Mouse (Mus musculus) fibroblast of lung, adult 2 months (primary cell): ENCODE results near the gene Rufy2.
A peak's percentile ranks its signal among the peaks of the same experiment; 100 is the strongest.

ENCODE experiments used
- DNase-seq: peaks from one replicate; pipeline ENCODE4 v3.0.0-alpha.2; 2011; ENCODE audit warnings: low read depth

Rufy2 gene

DNA sequence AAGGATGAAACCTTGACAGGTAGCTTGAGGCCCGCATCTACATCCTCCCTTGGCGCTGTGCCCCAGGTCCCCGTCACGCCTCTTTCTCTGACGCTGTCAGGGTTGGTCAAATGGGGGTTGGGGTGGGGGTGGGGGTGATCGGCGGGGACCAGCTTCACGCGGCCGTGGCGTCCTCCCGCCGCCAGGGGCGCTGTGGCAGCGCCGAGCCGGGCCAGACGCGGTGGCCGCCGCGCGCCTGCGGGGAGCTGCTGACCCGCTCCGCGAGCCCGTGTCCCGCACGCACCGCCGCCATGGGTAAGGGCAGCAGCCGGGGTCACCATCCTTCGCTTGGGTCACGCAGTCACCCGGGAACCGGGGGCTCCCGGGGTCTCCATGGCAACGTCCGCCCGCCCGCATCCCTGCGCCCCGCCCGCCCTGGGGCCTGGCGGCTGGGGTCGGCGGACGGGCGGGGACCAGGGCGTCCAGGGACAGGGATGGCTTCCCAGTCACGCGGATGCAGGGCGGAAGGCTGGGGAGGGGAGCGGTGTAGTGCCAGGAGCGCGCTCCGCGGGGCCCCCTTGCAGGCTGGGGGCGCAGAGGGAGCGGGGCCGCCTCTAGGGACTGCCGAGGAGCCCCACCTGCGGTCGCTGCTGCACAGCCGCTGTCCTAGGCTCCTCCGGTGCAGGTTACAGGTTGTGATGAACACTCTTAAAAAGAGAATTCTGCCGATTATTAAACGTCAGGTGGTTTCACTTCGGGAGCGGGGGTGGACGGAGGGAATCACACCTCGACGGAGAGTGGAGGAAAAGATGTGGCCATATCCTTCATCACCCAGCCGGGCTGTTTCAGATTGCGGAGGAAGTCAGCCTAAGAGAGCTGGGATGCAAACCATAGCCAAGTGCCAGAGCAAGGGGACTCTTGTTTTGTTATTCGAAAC, at the start of gene Rufy2:
Gene Rufy2 (plus strand): TSS at position 185 of the 916 bp plus-strand sequence.
- DNase-seq: peak; percentile 19

DNA sequence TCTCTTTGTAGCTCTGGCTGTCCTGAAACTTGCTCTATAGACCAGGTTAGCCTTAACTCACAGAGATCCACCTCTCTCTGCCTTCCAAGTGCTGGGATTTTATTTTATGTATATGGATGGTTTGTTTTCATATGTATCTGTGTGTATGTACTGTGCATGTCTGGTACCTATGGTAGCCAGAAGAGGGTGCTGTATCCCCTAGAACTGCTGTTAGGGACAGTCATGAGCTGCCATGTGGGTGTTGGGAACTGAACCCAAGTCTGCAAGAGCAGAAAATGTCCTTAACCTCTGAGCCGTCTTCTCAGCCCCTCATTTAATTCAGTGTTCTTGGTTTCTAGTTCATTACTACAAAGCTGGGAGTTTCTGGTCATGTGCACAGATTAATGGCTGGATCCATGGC, 47.6 kb upstream of the Rufy2 start:
- DNase-seq: no peak

DNA sequence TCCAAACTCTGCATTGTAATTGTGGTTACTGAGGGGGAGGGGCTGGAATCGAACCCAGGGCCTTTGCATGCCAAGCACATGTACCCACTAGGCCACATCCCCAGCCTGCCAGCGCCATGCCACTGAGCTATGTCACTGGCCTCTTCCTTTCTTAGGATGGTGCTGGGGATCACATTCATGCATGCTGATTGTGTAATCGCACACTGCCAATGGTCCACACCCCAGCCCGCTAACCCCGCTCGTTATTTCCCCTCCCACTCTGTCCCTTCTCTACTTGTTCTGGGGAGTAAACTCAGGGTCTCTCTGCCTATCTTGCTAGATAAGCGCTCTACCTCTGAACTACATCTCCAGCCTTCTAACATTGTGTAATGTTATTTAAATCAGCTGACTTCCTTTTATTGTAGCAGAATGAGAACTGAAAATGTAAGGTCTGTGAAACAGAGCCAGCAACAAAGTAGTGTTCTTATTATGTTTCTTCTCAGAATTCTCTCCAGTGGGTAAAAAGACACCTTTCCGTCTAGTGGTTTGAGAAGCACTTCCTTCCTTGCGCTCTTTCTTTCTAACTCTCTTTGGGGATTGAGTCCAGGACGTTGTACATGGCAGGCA, 34.9 kb upstream of the Rufy2 start:
- no peak for DNase-seq

DNA sequence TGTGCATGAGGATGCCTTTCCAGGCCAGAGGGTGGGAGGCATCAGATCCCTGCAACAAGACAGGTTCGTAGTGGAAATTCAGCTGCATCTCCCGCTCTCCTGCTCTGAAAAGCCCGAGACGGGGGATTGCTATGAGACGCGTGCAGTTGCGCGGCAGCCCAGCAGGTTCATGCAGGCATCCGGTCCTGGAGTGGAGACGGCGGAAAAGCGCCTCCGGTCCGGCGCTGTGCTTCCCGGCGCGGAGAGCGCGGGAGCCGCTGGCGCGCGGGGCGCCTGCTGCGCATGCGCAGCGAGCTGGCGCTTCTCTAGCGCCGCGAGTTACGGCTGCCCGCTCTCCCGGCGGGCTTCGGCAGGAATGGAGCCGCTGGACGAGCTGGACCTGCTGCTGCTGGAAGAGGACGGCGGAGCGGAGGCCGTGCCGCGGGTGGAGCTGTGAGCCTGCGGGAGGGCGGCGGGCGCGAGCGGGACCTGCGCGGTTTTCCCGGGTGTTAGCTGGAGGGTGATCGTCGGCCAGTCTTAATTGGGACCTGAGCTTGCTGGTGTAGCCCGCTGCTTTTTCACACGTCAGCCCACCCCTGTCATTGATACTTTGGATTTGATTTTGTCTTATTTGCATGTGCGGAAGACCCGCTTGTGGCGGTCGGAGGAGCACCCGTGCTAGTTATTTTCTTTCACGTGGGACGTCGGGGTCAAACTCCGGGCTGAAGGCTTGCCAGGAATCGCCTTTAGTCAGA, 33.1 kb upstream of the Rufy2 start, which contains the start of gene Dna2:
Gene Dna2 (plus strand): TSS at position 289 of the 734 bp plus-strand sequence.
- peak; percentile 34 for DNase-seq

DNA sequence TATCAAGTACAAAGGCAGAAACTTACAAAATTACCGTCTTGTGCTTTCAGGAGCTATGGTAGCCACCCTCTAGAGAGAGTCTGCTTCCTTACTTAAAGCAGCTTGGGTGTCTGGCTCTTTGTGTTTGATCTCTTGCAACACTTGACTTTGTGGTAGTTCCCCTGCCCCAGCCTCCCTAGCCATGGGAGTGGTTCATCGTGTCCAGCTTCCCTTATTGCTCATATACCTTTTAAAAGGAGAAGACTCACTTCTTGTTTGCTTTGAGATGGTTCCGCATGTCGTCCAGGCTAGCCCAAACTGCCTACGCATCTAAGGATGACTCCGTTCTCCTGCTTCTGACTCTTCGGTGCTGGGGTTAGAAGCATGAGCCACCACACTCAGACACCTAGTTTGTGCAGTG, 31.5 kb upstream of the Rufy2 start:
- DNase-seq: no peak

DNA sequence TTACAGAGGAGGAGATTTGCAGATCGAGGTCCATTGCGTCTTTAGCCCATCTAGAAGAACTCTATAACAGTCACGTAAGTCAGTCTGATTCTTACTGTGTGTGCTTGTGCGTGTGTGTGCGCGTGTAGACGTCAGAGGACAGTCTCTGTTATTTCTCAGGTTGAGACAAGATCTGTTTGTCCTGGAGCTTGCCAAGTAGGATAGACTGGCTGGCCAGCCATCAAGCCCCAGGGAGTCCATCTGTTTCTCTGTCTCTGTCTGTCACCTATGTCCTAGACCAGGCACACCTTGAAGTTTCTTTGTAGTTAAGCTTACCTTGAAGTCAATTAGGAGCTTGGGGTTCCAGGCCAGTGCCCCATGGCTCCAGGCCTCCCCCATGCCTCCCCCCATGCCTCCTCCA, 16.1 kb upstream of the Rufy2 start:
- no peak for DNase-seq

DNA sequence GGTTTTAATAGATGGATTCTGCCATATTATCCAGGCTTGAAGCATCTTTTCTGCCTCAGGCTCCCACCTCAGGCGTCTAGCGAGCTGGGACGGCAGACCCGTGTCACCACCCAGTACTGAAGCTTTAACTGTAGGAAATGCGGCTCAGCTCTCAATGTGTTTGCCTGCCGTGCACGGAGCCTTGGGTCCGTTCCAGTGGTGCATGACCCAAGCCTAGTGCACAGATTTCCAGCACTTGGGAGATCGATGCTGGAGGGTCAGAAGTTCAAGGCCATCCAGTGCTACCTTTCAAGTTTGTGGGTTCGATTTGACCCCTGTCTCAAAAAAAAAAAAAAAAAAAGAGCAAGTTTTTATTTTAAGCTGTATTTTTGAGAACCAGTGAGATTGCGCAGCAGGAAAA, 14.2 kb upstream of the Rufy2 start:
- DNase-seq: no peak

DNA sequence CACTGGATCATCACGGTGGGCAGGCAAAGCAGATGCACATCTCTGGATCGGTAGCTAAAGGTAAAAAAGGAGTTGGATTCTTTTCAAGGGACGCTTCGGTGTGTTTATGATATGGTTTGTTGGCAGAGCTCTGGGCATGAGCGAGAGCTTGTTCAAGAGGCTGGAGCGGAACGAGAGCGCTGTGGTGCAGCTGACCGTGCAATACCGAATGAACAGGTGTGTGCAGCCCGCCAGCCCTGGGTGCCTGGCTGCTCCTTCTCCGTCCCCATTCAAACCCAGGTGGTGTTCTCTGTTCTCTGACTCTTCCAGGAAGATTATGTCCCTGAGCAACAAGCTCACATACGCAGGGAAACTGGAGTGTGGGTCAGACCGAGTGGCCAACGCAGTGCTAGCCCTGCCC, 13.7 kb upstream of the Rufy2 start:
- no peak for DNase-seq

DNA sequence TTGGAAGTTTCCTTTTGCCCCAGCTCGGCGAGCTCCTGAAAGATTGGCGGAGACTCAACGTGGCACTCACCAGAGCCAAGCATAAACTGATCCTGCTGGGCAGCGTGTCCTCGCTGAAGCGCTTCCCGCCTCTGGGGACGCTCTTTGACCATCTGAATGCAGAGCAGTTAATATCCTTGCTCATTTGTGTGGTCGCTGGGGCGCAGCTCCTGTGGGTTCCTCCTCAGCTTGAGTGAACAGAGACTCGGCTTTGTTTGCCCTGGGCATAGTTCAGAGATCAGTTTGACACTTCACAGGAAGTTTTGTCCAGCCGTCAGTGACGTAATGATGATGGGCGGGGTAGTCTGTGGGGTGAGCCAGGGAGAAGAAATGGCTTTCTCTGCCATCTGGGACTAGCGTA, 8.2 kb upstream of the Rufy2 start:
- peak; percentile 5 for DNase-seq

DNA sequence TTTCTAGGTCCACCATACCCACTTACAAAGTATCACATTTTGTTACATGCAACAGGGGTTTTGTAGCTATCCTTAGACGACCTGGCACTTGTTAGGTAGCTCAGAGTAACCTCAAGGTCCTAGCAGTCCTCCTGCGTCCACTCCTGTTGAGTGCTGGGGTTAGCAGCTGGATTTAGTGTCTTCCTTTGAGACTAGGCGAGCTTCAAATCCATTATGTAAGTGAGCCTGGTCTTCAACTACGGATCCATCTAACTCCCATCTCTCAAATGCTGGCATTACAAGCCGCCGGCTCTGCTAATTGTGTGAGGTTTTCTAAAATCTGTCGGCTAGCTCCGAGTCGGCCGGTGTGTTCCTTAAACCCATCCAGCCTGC, 370 bp upstream of the Rufy2 start:
- no peak for DNase-seq

DNA sequence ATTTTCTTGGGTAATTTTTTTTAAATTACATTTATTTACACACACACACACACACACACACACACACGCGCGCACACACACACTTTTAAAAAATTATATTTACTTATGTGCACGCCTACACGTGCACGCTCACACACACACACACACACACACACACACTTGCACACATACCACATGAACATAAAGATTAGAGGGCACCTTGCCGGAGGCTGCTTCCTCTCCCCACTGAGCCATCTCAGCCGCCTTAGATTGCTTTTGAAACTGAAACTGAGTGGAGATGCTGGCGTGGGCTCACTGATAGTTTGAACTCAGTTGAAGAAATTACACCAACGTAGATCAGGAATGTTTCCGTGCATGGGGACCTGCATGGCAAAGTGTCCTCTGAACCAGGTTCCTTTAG, 4.0 kb downstream of the Rufy2 start:
- no peak for DNase-seq

DNA sequence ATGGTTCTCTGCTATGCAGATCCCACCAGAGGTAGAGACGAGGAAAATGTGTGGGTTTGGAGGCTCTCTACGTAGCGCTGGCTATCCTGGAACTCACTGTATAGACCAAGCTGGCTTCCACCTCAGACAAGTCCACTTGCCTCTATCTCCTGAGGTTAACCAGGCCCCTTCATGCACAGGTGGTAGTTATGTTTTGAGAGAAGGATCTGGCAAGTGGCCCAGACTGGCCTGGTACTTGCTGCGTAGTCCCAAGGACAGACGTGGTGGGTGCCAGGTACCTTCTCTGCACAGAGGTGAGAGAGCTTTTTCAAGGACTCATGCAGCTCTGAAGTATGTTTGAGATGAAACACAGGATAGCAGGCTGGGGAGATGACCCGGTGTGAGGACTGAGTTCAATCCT, 4.5 kb downstream of the Rufy2 start:
- DNase-seq: no peak

DNA sequence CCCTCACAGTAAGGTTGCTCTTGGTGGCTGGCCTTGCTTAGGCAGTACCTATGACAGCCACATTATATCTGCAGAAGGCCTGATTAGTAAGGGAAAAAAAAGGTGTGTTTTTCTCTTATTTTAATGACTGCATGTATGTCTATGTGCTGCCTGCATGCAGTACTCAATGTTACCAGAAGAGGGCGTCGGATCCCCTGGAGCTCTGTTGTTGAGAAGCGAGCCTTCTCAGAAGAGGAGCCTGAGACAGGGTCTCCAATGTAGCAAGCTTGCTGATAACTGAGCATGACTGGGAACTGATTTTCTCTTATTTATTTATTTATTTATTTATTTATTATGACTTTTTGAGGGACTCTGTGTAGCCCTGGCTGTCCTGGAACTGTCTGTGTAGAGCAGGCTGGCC, 7.3 kb downstream of the Rufy2 start:
- DNase-seq: no peak

DNA sequence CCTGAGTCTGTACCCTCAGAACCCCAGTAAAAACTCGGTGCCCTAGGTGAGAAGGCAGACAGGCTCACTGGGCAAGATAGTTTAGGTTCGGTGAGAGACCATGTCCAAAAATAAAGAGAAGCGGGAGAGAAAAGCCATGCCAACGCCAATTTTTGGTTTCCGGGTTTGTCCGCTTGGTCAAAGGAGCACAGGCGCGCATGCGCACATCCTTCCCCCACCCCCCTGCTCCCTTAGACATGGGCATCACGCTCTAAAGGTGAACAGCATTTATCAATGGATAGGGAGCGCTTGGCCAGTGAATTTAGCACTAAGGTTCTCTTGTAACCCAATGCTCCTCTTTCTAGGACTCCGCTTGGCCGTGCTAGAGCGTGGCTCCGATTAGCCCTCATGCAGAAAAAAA, 10.6 kb downstream of the Rufy2 start:
- DNase-seq: no peak

DNA sequence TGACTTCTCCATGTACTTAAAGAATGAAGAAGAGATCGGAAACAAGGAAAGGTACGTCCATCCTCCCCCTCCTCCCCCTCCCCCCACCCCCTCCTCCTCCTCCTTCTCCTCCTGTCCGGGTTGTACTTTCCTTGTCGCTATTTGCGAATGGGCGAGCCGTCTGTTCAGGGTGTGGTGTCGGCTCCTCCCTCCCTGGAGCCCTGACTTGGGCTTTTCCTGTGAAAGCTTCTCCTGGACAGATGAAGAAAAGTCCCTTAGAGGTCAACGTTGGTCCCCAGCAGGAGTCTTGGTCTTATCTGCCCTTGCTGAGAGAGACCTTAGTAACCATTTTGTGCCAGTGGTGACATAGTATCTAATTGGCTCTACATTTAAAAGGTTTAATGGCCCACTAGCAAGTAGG, 14.0 kb downstream of the Rufy2 start:
- DNase-seq: no peak

DNA sequence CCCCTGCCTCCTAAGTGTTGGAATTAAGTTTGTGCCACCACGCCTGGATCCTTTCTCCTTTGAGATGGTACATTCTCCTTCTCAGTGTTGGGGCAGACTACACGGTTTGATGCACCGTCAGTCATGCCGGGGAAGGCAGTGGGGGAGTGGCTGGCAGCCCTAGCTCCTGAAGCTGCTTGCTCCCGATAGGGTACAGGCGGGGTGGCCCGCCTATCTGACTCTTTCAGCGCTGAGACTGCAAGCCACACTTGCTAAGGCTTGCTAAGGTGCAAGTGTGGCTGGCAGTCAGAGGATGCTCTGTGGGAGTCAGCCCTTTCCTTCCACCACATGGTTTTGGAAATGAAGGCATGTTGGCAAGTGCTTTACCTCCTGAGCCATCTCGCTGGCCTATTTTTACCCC, 20.6 kb downstream of the Rufy2 start:
- no peak for DNase-seq

DNA sequence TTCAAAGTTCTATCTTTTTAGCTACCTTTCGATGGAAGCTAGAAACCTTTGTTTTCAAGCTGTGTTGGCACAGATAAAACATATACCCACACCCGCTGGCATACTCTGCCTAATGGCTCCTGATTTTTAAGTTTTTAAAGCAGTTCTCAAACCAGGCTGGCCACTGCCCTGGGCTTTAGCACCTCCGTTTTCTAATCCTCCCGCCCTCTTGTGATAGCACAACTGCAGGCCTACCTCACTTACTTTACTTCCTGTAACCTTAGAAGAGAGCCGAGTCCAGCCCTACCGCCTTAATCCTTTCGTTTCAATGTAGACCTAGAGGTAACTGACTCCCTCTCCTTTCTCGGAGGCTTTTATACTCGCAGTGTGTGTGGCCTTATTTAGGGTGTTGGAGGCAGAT, 23.2 kb downstream of the Rufy2 start:
- no peak for DNase-seq

DNA sequence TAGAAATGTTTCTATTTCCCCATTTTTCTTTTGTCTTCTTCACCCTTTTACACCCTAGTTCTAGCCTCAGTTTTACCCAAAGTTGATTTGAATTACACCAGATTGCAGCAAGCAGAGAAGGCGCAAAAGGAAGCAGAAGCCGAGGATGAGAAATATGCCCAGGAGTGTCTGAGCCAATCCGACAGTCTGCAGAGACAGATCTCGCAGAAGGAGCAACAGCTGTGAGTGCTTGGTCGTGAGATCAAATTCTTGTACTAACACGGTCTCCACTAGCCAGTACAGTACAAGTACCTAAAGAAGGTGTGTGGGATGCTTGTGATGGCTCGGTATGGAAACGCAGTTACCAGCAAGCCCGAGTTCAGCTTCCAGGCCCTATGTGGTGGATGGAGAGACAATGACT, 24.5 kb downstream of the Rufy2 start:
- DNase-seq: no peak

DNA sequence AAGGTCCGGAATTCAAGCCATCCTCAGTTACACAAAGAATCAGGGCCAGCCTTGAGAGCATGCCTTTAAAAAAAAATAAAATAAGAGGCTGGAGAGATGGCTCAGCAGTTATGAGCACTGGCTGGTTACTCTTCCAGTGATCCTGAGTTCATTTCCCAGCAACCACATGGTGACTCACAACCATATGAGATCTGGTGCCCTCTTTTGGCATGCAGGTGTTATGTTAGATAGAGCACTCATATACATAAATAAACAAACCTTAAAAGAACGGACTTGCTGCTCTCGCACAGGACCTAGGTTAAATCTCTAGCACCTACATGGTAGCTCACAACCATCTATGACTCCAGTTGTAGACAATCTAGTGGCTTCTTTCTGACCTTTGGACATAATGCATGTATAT, 28.2 kb downstream of the Rufy2 start:
- no peak for DNase-seq

DNA sequence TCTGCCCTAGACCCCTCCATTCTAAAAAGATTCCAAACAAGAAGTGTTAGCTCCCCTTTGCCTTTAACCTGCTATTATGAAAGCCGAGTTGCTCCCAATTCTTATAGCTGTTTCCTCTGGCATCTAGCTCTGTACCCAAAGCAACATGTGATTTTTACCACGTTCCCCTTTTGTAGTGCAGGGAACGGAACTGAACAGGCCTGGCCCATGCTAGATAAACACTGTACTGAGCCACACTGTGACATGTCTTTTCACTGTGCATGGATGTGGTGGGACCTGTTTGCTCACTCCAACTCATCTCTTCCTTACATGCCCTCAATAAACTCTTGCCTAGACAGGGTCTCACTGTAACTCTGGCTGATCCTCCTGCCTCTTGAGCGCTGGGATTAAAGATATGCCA, 30.2 kb downstream of the Rufy2 start:
- DNase-seq: no peak

DNA sequence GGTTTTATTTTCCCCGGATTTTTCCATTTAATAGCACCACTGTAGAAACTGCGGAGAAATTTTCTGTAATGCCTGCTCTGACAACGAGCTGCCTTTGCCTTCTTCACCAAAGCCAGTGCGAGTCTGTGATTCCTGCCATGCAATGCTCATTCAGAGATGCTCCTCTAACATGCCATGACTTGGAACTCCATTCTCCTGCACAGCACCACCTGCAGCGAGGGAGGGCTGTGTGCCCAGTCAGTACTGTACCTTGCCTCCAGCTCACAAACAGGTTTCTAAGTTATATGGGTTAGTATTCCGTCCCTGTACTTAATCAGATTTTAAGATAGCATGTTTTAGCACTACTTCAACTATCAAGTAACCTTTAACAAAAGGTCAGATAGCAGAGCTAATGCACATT, 31.5 kb downstream of the Rufy2 start:
- no peak for DNase-seq

DNA sequence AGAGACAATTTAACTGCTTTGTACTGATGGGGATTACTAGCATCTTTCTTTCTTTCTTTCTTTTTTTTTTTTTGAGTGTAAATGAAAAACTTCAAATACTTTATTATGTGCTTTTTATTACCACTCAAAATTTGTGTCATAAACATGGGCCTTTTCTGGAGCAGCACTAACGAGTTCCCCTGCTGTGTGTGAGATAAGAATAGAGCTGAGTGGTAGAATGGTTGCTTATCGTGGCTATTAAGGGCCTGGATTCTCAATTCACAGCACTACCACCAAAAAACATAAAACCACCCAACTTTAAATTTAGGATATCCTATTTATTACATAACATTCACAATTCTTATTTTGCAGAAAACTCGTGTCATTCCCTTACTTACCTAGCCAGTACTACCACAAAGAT, 33.5 kb downstream of the Rufy2 start:
- DNase-seq: no peak

DNA sequence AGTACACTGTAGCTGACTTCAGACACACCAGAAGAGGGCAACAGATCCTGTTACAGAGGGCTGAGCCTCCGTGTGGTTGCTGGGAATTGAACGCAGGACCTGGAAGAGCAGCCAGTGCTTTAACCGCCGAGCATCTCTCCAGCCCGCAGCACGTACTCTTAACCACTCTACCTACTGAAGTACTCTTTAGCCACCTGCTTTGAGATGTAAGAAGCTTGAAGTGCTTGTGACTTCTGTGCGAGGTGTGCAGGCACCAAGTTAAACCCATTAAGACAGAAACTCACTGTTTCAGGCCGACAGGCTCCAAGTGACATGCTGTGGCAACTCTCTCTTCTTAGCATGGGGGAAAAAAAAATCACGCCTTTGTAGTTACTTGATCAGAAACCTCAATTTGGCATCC, 34.1 kb downstream of the Rufy2 start:
- DNase-seq: no peak
